Mouse (Mus musculus) heart, adult 9 months (tissue): Measurements from ENCODE around the gene Ing4.
"Not testable (repeated sequence)": the region's sequence is repeated elsewhere in the genome, so short reads cannot be mapped to it uniquely, and the experiment has no call there.

Experiments used
- DNase-seq, 2 experiments: peaks; one replicate each; pipeline ENCODE4 v3.0.0; 2022; ENCODE audit warnings: low spot score in 2 of 2

The Ing4 gene

GRCm38 (mm10) chr6:125039533-125040153 lies at the start of gene Ing4:
Gene Ing4 (plus strand): TSS chr6:125039760.
- DNase-seq: peak; percentile 87 to 92

DNA sequence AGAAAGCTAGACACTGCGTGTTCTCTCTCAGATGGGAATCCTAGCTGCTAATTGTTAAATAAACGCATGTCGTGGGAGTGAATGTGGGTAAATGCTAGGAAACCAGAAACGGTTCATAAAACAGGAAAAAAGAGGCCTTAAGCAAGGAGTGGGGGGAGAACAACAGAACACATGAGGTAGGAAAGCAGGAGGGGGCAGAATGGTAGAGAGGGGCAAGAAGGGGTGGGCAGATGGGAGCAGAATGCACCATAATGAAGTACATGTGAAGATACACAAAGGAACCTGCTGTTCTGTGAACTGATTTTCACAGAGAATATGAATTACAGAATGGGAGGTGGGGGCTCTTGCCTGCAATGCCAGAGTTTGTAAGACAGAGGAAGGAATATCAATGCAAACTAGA lies 47.3 kb upstream of the Ing4 start:
- no peak for DNase-seq

DNA sequence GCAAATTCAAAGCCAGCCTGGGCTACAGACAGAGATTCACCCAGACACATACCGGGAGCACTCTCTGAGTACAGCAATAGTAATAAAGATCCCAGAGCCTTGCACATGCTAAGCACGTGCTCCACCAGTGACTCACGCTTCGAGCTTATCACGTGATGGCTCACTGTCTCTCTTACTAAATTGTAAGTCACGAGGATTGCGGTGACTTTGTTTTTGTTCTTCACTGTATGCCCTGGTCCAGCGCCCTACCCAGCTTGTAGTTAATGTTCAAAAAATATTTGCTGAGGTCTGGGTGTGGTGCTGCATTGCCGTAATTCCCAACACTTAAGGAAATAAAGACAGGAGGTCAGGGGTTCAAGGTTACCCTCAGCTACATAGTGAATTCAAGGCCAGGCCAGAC lies 46.2 kb upstream of the Ing4 start:
- no peak for DNase-seq

- DNase-seq: no peak
Observed at GRCm38 (mm10) chr6:124993876-124994275, 45.7 kb upstream of the Ing4 start.

GRCm38 (mm10) chr6:124995246-124995645 lies 44.3 kb upstream of the Ing4 start:
- DNase-seq: no peak

DNA sequence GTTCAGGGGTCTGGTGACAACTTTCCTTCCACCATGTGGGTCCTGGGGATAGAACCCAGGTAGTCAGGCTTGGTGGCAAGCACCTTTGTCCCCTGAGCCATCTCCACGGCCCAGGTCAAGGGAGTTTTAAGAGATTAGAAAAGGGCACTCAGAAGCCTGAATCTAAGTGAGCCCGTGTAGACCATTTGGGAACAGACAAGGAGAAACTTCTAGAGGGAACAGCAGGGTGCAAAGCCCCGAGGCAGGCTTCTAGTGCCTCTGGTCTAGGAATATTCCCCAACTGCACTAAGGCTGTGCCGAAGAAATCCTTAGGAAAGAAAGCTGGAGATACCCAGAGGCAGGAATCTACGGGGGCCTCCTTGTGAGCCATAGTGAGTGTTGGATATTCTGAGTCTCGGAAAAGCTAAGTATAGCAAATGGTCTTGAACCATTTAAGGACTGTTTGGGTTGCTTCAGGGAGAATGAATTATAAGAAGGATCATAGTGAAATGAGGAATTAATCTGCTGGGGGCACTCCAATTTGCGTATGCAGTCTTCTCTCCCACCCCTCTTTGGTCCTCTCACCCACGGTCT lies 43.6 kb upstream of the Ing4 start:
- DNase-seq: no peak

- peak; percentile 25 to 30 for DNase-seq
Observed at GRCm38 (mm10) chr6:124996551-124997501, 42.7 kb upstream of the Ing4 start, which contains the start of gene Pianp. Gene Pianp (plus strand): TSS chr6:124996694.

DNA sequence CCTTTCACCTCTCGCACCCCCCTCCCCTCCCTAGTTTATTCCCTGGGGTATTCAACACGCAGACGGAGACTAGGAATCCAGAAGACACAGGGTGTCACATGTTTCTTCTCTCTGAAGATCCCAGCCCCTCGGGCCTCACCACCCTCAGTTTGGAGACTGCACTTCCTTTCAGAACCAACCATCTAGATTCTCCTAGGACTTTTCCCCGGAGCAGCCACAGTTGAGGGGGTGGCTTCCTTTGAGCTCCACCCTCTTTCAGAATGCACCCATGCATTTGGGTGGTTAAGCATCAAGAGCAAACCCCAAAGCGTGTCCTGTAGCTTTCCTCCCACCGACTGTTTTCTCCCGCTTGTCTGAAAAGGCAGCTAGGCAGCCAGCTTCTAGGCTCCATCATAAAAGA lies 41.5 kb upstream of the Ing4 start:
- DNase-seq: no peak

- DNase-seq: no peak
Observed at GRCm38 (mm10) chr6:124999091-124999490, 40.5 kb upstream of the Ing4 start.

DNA sequence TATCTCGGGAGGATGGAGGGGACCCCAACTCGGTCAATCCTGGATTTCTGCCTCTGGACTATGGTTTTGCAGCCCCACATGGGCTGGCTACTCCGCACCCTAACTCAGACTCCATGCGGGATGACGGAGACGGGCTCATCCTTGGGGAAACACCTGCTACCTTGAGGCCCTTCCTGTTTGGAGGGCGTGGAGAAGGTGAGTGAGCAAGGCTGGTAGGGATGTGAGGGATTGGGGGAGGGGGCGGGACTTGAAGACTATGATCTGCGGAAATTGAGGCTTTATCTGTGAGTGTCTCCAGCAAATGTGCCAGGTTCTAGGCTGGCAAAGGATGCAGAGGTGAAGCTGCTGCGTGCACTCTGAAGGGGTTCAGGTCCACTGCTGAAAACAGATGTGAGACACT lies 40.0 kb upstream of the Ing4 start:
- DNase-seq: no peak

GRCm38 (mm10) chr6:125003706-125004105 lies 35.9 kb upstream of the Ing4 start:
- DNase-seq: no peak

DNA sequence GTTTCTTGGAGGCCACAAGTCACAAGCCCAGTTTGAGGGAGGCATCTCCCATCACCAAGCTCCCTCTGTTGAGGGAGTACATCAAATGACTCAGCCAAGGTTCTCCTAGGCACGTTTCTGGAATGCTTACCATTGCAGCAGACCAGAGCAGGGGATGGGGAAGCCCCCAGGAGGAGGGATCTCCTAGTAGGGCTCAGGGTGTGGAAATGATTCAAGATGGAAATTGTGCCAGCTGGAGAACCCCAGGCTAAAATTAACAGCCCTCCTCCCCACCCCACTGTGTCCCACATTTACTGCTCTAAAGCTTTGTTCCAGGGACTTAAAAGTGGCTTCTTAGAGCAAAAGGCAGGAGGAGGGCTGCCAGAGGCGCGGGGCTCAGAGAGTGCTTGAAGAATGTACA lies 34.5 kb upstream of the Ing4 start:
- DNase-seq: no peak

DNA sequence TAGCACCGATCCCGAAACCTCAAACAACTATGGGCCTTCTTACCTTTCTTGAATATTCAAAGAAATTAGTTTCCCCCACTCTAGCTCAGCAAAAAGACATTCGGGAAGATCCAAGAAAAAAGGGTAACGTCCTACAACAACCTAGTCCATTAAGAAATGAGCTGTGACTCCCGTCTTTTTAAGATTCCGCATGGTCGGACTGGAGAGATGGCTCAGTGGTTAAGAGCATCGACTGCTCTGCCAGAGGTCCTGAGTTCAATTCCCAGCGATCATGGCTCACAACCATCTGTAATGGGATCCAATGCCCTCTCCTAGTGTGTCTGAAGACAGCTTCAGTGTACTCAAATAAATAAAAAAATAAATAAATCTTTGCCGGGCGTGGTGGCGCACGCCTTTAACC lies 31.5 kb upstream of the Ing4 start:
- DNase-seq: peak in 1 of 2 experiments; percentile 14

DNA sequence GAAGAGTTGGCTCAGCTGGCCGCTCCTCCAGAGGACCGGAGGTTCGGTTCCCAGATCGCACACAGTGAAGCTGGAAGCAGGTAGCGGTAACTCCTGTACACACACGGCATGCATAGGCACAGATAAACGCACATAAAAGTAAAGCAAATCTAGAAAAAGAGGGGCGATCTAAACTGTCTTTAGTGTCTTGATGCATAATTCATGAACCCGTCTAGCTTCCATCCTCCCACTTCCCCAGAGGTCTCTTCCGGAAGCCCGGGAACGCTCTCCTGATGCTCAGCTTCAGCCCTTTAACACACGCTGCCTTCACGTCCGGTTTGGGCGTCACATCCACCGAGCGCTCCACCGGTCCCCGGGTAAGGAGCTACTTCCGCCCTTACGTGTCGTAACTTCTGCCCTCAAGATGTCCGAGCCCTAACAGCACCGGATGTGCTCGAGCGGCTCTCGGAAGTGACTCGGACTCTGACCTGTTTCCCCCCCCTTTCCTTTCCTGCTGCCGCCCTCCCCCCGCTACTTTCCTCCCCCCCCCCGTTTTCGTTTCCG lies 30.9 kb upstream of the Ing4 start:
- peak; percentile 98 to 99 for DNase-seq

- no peak for DNase-seq
Observed at GRCm38 (mm10) chr6:125009129-125009180, 30.6 kb upstream of the Ing4 start, which contains the start of gene Zfp384. Gene Zfp384 (plus strand): TSS chr6:125009145.

GRCm38 (mm10) chr6:125009181-125010073 lies 30.1 kb upstream of the Ing4 start:
- peak; percentile 73 to 80 for DNase-seq

- no peak for DNase-seq
Observed at GRCm38 (mm10) chr6:125017682-125018081, 21.9 kb upstream of the Ing4 start.

- not testable (repeated sequence) for DNase-seq
Observed at GRCm38 (mm10) chr6:125030532-125030931, 9.0 kb upstream of the Ing4 start.

GRCm38 (mm10) chr6:125031604-125032003 lies 8.0 kb upstream of the Ing4 start:
- no peak for DNase-seq

DNA sequence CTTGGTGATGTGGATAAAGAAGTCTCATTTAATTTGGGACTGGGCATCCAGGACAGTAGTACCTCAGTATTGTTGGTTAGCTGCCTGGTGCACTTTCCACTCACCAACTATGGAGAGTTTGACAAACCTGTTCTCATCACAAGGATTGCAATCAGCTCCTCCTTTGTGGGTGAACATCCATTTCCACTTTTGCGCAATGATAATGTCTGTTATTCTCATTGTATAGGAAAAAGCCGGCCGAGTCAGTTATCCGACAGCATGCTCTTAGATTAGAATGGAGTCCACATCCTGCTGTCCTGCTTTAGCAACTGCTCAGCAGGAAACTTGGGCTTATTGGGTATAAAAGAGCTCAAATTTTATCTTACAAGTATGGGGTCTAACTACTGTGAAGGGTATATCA lies 894 bp upstream of the Ing4 start:
- no peak for DNase-seq

DNA sequence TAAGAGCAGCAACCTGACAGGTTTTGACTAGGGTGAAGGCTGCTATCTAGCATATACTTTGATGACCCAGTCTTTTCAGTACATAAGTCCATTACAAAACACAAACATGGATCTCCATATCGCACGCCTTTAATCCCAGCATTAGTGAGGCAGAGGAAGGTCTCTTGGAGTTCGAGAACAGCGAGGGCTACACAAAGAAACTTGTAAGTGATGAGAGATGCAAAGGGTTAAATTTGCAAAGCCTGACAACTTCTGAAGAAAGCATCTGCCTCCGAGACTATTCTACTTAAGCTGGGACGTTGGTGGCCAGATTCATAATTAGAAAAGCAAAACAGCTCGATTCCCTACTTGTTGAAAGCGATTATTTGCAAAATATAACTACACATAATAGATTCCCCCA lies 429 bp upstream of the Ing4 start:
- peak in 1 of 2 experiments; percentile 21 for DNase-seq

- no peak for DNase-seq
Observed at GRCm38 (mm10) chr6:125040221-125040620, 661 bp downstream of the Ing4 start.
